Mouse (Mus musculus): ENCODE data around the gene Pcp4l1. TPM values are rescaled to one million over a fixed set of nuclear protein-coding genes. Genes with fewer than 3 reads are reported as not detected.

The Pcp4l1 gene
- polyA plus RNA-seq (2012; fragmentation: generic; extraction: Trizol), result under 1 TPM in 1 of 2 experiments, not detected in 1; 0.11 TPM

GRCm38 (mm10) chr1:171195887-171196397 lies at the start of gene Pcp4l1:
Pcp4l1 (minus strand) TSS chr1:171196268.

GRCm38 (mm10) chr1:171234126-171234525 lies 38.1 kb upstream of the Pcp4l1 start, which contains the start of gene Fcer1g:
Fcer1g (minus strand) TSS chr1:171234365.

GRCm38 (mm10) chr1:171224857-171225256 lies 28.8 kb upstream of the Pcp4l1 start, which contains the start of gene Apoa2:
Apoa2 (plus strand) TSS chr1:171225054.

GRCm38 (mm10) chr1:171222238-171223155 lies 26.4 kb upstream of the Pcp4l1 start, which contains the start of gene Tomm40l:
Tomm40l (minus strand) TSS chr1:171222514.

GRCm38 (mm10) chr1:171213801-171214496 lies 17.9 kb upstream of the Pcp4l1 start, which contains the start of gene Nr1i3:
Nr1i3 (plus strand) TSS chr1:171213970.

GRCm38 (mm10) chr1:171149974-171150760 lies 45.9 kb downstream of the Pcp4l1 start, which contains the start of the genes Sdhc and Mpz:
Sdhc (minus strand) TSS chr1:171150603.
Mpz (plus strand) TSS chr1:171150711.

Other genes starting within 250 kb of the Pcp4l1 start
- not detected for gene Fcgr2b, start 219.7 kb downstream of the Pcp4l1 start, polyA plus RNA-seq (2012; fragmentation: generic; extraction: Trizol)
- 1 to 10 TPM in 1 of 2 experiments, under 1 TPM in 1; 0.23 to 2.7 TPM for gene Fcgr4, start 177.3 kb downstream of the Pcp4l1 start, polyA plus RNA-seq (2012; fragmentation: generic; extraction: Trizol)
- not detected for gene Fcgr3, start 131.3 kb downstream of the Pcp4l1 start, polyA plus RNA-seq (2012; fragmentation: generic; extraction: Trizol)
- 1 to 10 TPM in 1 of 2 experiments, under 1 TPM in 1; 0.47 to 2.7 TPM for gene Cfap126, start 82.3 kb downstream of the Pcp4l1 start, polyA plus RNA-seq (2012; fragmentation: generic; extraction: Trizol)
- 100 to 1,000 TPM in 1 of 2 experiments, 10 to 100 TPM in 1; 72.7 to 128 TPM for gene Sdhc, start 45.7 kb downstream of the Pcp4l1 start, polyA plus RNA-seq (2012; fragmentation: generic; extraction: Trizol)
- under 1 TPM; 0.07 to 0.42 TPM for gene Mpz, start 45.6 kb downstream of the Pcp4l1 start, polyA plus RNA-seq (2012; fragmentation: generic; extraction: Trizol)
- under 1 TPM; 0.01 to 0.02 TPM for gene Nr1i3, start 17.7 kb upstream of the Pcp4l1 start, polyA plus RNA-seq (2012; fragmentation: generic; extraction: Trizol)
- gene Tomm40l, start 26.2 kb upstream of the Pcp4l1 start, polyA plus RNA-seq (2012; fragmentation: generic; extraction: Trizol), result 10 to 100 TPM; 30.8 to 39.3 TPM
- gene Apoa2, start 28.8 kb upstream of the Pcp4l1 start, polyA plus RNA-seq (2012; fragmentation: generic; extraction: Trizol), result under 1 TPM in 1 of 2 experiments, not detected in 1; 0.33 TPM
- under 1 TPM in 1 of 2 experiments, not detected in 1; 0.07 TPM for gene Fcer1g, start 38.1 kb upstream of the Pcp4l1 start, polyA plus RNA-seq (2012; fragmentation: generic; extraction: Trizol)
- gene Adamts4, start 54.2 kb upstream of the Pcp4l1 start, polyA plus RNA-seq (2012; fragmentation: generic; extraction: Trizol), result 1 to 10 TPM in 1 of 2 experiments, under 1 TPM in 1; 0.25 to 8.9 TPM
- gene Ndufs2, start 55.1 kb upstream of the Pcp4l1 start, polyA plus RNA-seq (2012; fragmentation: generic; extraction: Trizol), result 100 to 1,000 TPM; 163 to 201 TPM
- gene B4galt3, start 74.1 kb upstream of the Pcp4l1 start, polyA plus RNA-seq (2012; fragmentation: generic; extraction: Trizol), result 10 to 100 TPM in 1 of 2 experiments, 1 to 10 TPM in 1; 9.2 to 33.6 TPM
- gene Ppox, start 84.9 kb upstream of the Pcp4l1 start, polyA plus RNA-seq (2012; fragmentation: generic; extraction: Trizol), result 10 to 100 TPM in 1 of 2 experiments, 1 to 10 TPM in 1; 7.7 to 19.8 TPM
- gene Usp21, start 91.7 kb upstream of the Pcp4l1 start, polyA plus RNA-seq (2012; fragmentation: generic; extraction: Trizol), result 10 to 100 TPM; 15.3 to 46.2 TPM
- 100 to 1,000 TPM in 1 of 2 experiments, 10 to 100 TPM in 1; 96.6 to 138 TPM for gene Ufc1, start 98.8 kb upstream of the Pcp4l1 start, polyA plus RNA-seq (2012; fragmentation: generic; extraction: Trizol)
- gene Dedd, start 132.9 kb upstream of the Pcp4l1 start, polyA plus RNA-seq (2012; fragmentation: generic; extraction: Trizol), result 10 to 100 TPM; 14.8 to 45.0 TPM
- gene Nit1, start 149.4 kb upstream of the Pcp4l1 start, polyA plus RNA-seq (2012; fragmentation: generic; extraction: Trizol), result 10 to 100 TPM in 1 of 2 experiments, 1 to 10 TPM in 1; 7.6 to 30.5 TPM
- 10 to 100 TPM; 29.8 to 51.1 TPM for gene Pfdn2, start 149.4 kb upstream of the Pcp4l1 start, polyA plus RNA-seq (2012; fragmentation: generic; extraction: Trizol)
- gene Klhdc9, start 164.5 kb upstream of the Pcp4l1 start, polyA plus RNA-seq (2012; fragmentation: generic; extraction: Trizol), result under 1 TPM in 1 of 2 experiments, not detected in 1; 0.05 TPM
- under 1 TPM; 0.02 to 0.04 TPM for gene Nectin4, start 173.8 kb upstream of the Pcp4l1 start, polyA plus RNA-seq (2012; fragmentation: generic; extraction: Trizol)
- gene Arhgap30, start 192.7 kb upstream of the Pcp4l1 start, polyA plus RNA-seq (2012; fragmentation: generic; extraction: Trizol), result under 1 TPM; 0.02 to 0.06 TPM
- 10 to 100 TPM; 23.4 to 86.2 TPM for gene Usf1, start 215.0 kb upstream of the Pcp4l1 start, polyA plus RNA-seq (2012; fragmentation: generic; extraction: Trizol)
- 1 to 10 TPM in 1 of 2 experiments, under 1 TPM in 1; 0.16 to 2.5 TPM for gene Tstd1, start 222.6 kb upstream of the Pcp4l1 start, polyA plus RNA-seq (2012; fragmentation: generic; extraction: Trizol)
- under 1 TPM in 1 of 2 experiments, not detected in 1; 0.13 TPM for gene F11r, start 241.3 kb upstream of the Pcp4l1 start, polyA plus RNA-seq (2012; fragmentation: generic; extraction: Trizol)